Mouse (Mus musculus) forebrain, embryonic 16.5 days (tissue): ENCODE measurements at regions not wholly inside any gene's neighbourhood (a gene's known extent, or its start where the extent isn't known, plus 50 kb on each side); places are given as distances from the start of the nearest gene placed in this dataset.

Experiments used
- ATAC-seq: fragments of 200-750 bp; cut with Nextera tagmentation; 2 replicates; pipeline ENCODE4 v1.8.0; 2017; ENCODE audit warnings: mild to moderate bottlenecking, moderate library complexity
- H3K27ac ChIP-seq: fragments of 300-500 bp; sonication (generic); 2 replicates; pipeline ENCODE4 v1.5.1; 2014; ENCODE audit warnings: low read length, control low read depth
- H3K27me3 ChIP-seq: fragments of 300-500 bp; sonication (generic); replicated peaks from 2 replicates; pipeline ENCODE4 v1.6.1; 2014; ENCODE audit warnings: low read length; ENCODE audit not compliant: control insufficient read depth, insufficient read depth
- H3K36me3 ChIP-seq: fragments of 300-500 bp; sonication (generic); 2 replicates; pipeline ENCODE4 v1.6.1; 2014; ENCODE audit not compliant: control insufficient read depth, insufficient read depth
- H3K4me1 ChIP-seq: fragments of 300-500 bp; sonication (generic); replicated peaks from 2 replicates; pipeline ENCODE4 v1.6.1; 2014; ENCODE audit warnings: low read length; ENCODE audit not compliant: control insufficient read depth, insufficient read depth
- H3K4me2 ChIP-seq: fragments of 300-500 bp; sonication (generic); 2 replicates; pipeline ENCODE4 v1.6.1; 2014; ENCODE audit warnings: mild to moderate bottlenecking, low read length, control low read depth
- H3K4me3 ChIP-seq: fragments of 300-500 bp; sonication (generic); replicated peaks from 2 replicates; pipeline ENCODE4 v1.5.1; 2014; ENCODE audit warnings: mild to moderate bottlenecking, low read length, control low read depth
- H3K9ac ChIP-seq: fragments of 300-500 bp; sonication (generic); replicated peaks from 2 replicates; pipeline ENCODE4 v1.6.1; 2014; ENCODE audit warnings: low read depth, low read length, control low read depth
- H3K9me3 ChIP-seq: fragments of 300-500 bp; sonication (generic); 2 replicates; pipeline ENCODE4 v1.6.1; 2016; ENCODE audit warnings: low read length; ENCODE audit not compliant: control insufficient read depth
- WGBS: fragments of 180-500 bp; shearing (Covaris S2); extraction: QIAGEN DNeasy Blood & Tissue Kit; methylation state at CpG from one replicate; pipeline ENCODE4 v1.1.7; 2014; 5-methylcytosine and 5-hydroxymethylcytosine counted together

- H3K27ac ChIP-seq = no peak overlapping the region
- no peak for ATAC-seq
- H3K4me3 ChIP-seq = no peak overlapping the region
- H3K4me1 ChIP-seq = no peaks in the 10 kb centered on the region
- no peaks in the 10 kb centered on the region for H3K27me3 ChIP-seq
- H3K36me3 ChIP-seq = no peaks in the 10 kb centered on the region
- 100% methylated on average over 1 of the region's 1 CpGs for WGBS
- no peak overlapping the region for H3K9ac ChIP-seq
- no peaks in the 10 kb centered on the region for H3K9me3 ChIP-seq
- no peak overlapping the region for H3K4me2 ChIP-seq
Measured at GRCm38 (mm10) chr14:23140385-23140784, 873.9 kb downstream of the Kcnma1 start.

- Histone ChIP-seq H3K9me3 (no peaks in the 10 kb centered on the region), H3K27me3 (no peaks in the 10 kb centered on the region), H3K4me1 (no peaks in the 10 kb centered on the region), H3K4me2 (no peak overlapping the region), H3K27ac (no peak overlapping the region), H3K9ac (no peak overlapping the region), H3K36me3 (no peaks in the 10 kb centered on the region), H3K4me3 (no peak overlapping the region)
- ATAC-seq = no peak
- 88% methylated on average over 2 of the region's 2 CpGs for WGBS
Measured at GRCm38 (mm10) chr14:23134723-23135122, 879.6 kb downstream of the Kcnma1 start.

- H3K36me3 ChIP-seq = no peaks in the 10 kb centered on the region
- no peak overlapping the region for H3K4me3 ChIP-seq
- no peak for ATAC-seq
- H3K27ac ChIP-seq = no peak overlapping the region
- no peaks in the 10 kb centered on the region for H3K4me1 ChIP-seq
- no peak overlapping the region for H3K9ac ChIP-seq
- no peaks in the 10 kb centered on the region for H3K9me3 ChIP-seq
- H3K27me3 ChIP-seq = no peaks in the 10 kb centered on the region
- 81% methylated on average over 7 of the region's 7 CpGs for WGBS
- no peak overlapping the region for H3K4me2 ChIP-seq
Measured at GRCm38 (mm10) chr14:23131736-23132519, 882.4 kb downstream of the Kcnma1 start.

GRCm38 (mm10) chr14:23115889-23116510 lies 898.3 kb downstream of the Kcnma1 start:
- Histone ChIP-seq H3K4me3 (no peak overlapping the region), H3K27ac (no peak overlapping the region), H3K9me3 (no peaks in the 10 kb centered on the region), H3K27me3 (no peaks in the 10 kb centered on the region), H3K4me1 (no peaks in the 10 kb centered on the region), H3K4me2 (no peak overlapping the region), H3K36me3 (no peaks in the 10 kb centered on the region), H3K9ac (no peak overlapping the region)
- WGBS = 89% methylated on average over 8 of the region's 8 CpGs
- no peak for ATAC-seq

- Histone ChIP-seq H3K9me3 (no peaks in the 10 kb centered on the region), H3K4me1 (no peaks in the 10 kb centered on the region), H3K4me3 (no peak overlapping the region), H3K4me2 (no peak overlapping the region), H3K27ac (no peak overlapping the region), H3K9ac (no peak overlapping the region), H3K36me3 (no peaks in the 10 kb centered on the region), H3K27me3 (no peaks in the 10 kb centered on the region)
- WGBS = 74% methylated on average over 5 of the region's 5 CpGs
- ATAC-seq = no peak
Measured at GRCm38 (mm10) chr14:23114910-23115309, 899.4 kb downstream of the Kcnma1 start.

- H3K9me3 ChIP-seq = no peaks in the 10 kb centered on the region
Measured at GRCm38 (mm10) chr14:23114456-23114855, 899.8 kb downstream of the Kcnma1 start.

GRCm38 (mm10) chr14:23112369-23112768 lies 901.9 kb downstream of the Kcnma1 start:
- H3K27ac ChIP-seq = no peak overlapping the region
- no peak overlapping the region for H3K4me3 ChIP-seq
- ATAC-seq = no peak
- no peaks in the 10 kb centered on the region for H3K36me3 ChIP-seq
- no peaks in the 10 kb centered on the region for H3K27me3 ChIP-seq
- H3K4me1 ChIP-seq = no peaks in the 10 kb centered on the region
- no peaks in the 10 kb centered on the region for H3K9me3 ChIP-seq
- H3K4me2 ChIP-seq = no peak overlapping the region
- H3K9ac ChIP-seq = no peak overlapping the region
- WGBS = 81% methylated on average over 2 of the region's 2 CpGs

More at GRCm38 (mm10) chr14:23114456-23114855, 899.8 kb downstream of the Kcnma1 start:
- H3K27me3 ChIP-seq = no peaks in the 10 kb centered on the region
- no peak for ATAC-seq
- 94% methylated on average over 1 of the region's 1 CpGs for WGBS
- H3K36me3 ChIP-seq = no peaks in the 10 kb centered on the region
- no peaks in the 10 kb centered on the region for H3K4me1 ChIP-seq
- H3K4me2 ChIP-seq = no peak overlapping the region
- no peak overlapping the region for H3K27ac ChIP-seq
- H3K9ac ChIP-seq = no peak overlapping the region
- no peak overlapping the region for H3K4me3 ChIP-seq

- Histone ChIP-seq H3K9ac (no peak overlapping the region), H3K9me3 (no peaks in the 10 kb centered on the region), H3K27me3 (no peaks in the 10 kb centered on the region), H3K27ac (no peak overlapping the region), H3K4me1 (no peaks in the 10 kb centered on the region), H3K4me2 (no peak overlapping the region), H3K4me3 (no peak overlapping the region), H3K36me3 (no peaks in the 10 kb centered on the region)
- WGBS = 90% methylated on average over 7 of the region's 7 CpGs
- ATAC-seq = no peak
Measured at GRCm38 (mm10) chr14:23108590-23108989, 905.7 kb downstream of the Kcnma1 start.

GRCm38 (mm10) chr14:23107466-23107865 lies 906.8 kb downstream of the Kcnma1 start:
- no peaks in the 10 kb centered on the region for H3K36me3 ChIP-seq
- ATAC-seq = no peak
- WGBS = 80% methylated on average over 4 of the region's 4 CpGs
- no peaks in the 10 kb centered on the region for H3K27me3 ChIP-seq
- H3K4me1 ChIP-seq = no peaks in the 10 kb centered on the region
- no peak overlapping the region for H3K4me2 ChIP-seq
- no peak overlapping the region for H3K9ac ChIP-seq
- no peaks in the 10 kb centered on the region for H3K9me3 ChIP-seq
- no peak overlapping the region for H3K4me3 ChIP-seq
- no peak overlapping the region for H3K27ac ChIP-seq
